Mouse (Mus musculus): ENCODE results near the gene Cers3. TPM values are rescaled to one million over a fixed set of nuclear protein-coding genes. Genes with fewer than 3 reads are reported as not detected.
A peak's percentile ranks its signal among the peaks of the same experiment; 100 is the strongest.

Cers3 gene
- polyA plus RNA-seq, 1 experiment from 2014 or later: 7.8 TPM

DNA sequence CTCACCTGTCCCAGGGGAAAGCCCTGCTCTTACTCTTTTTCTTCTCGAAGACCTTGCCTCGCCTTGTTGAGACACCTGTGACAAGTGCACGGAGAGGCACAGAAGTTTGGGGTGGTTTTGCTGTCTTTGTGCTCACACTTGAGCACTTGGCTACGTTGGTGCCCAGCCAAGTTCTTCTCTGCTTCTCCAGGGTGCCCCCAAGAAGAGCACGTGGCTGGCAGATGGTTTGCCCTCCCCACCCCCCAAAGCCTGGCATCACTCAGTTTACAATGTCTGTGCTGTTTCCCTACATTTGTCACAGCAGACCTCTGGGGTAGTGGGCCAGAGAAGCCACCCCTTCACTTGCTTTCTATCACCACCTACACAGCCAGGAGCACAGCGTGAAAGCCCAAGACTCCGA lies 97.9 kb downstream of the Cers3 start:
- peak overlapping the region; percentile 79; the same call in 1 of the 2 replicates for H3K9ac ChIP-seq
- ATAC-seq (ENCODE audit: insufficient number of reproducible peaks, insufficient read depth, low FRiP score, low TSS enrichment, low read depth): no peak
- H3K4me1 ChIP-seq: peaks cover 34% of the 10 kb centered on the region
- no peaks in the 10 kb centered on the region for H3K9me3 ChIP-seq
- peak overlapping the region; percentile 99 for H3K4me2 ChIP-seq
- peaks cover 10% of the 10 kb centered on the region for H3K27me3 ChIP-seq
- 0 out of 2 replicates have a peak overlapping the region, but pooled peaks have one; percentile 4 for H3K27ac ChIP-seq
- H3K4me3 ChIP-seq: peak overlapping the region; percentile 67
- 56% methylated on average over 7 of the region's 7 CpGs for WGBS
- 0 out of 2 replicates have a peak, but pooled peaks cover 4% of the 10 kb centered on the region for H3K36me3 ChIP-seq

DNA sequence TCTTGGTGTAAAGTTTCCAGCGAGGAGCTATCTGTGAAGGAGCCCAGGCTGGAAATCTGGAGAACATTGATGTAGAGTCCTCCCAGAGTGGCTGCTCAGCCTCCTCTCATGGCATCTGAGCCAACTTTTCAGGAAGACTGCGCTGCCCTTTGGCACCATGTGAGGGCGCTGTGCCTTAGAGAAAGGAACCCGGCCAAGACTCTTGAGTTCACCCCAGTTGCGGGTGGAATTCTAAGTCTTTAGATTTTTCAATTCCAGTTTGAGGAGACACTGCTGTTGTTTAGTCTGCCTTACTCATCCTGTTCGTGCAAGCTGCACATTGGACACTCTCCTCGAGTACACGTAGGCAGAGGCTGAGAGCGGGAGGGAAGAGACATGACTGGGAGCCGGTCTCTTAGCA lies 98.7 kb downstream of the Cers3 start:
- peaks cover 34% of the 10 kb centered on the region for H3K4me1 ChIP-seq
- 40% methylated on average over 10 of the region's 10 CpGs for WGBS
- peak overlapping the region; percentile 99 for H3K4me2 ChIP-seq
- 0 out of 2 replicates have a peak, but pooled peaks cover 4% of the 10 kb centered on the region for H3K36me3 ChIP-seq
- ATAC-seq (ENCODE audit: insufficient number of reproducible peaks, insufficient read depth, low FRiP score, low TSS enrichment, low read depth): no peak
- peak overlapping the region; percentile 5; the same call in 1 of the 2 replicates for H3K27ac ChIP-seq
- peaks cover 10% of the 10 kb centered on the region for H3K27me3 ChIP-seq
- no peaks in the 10 kb centered on the region for H3K9me3 ChIP-seq
- 0 out of 2 replicates have a peak overlapping the region, but pooled peaks have one; percentile 67 for H3K4me3 ChIP-seq
- H3K9ac ChIP-seq: no peak overlapping the region

DNA sequence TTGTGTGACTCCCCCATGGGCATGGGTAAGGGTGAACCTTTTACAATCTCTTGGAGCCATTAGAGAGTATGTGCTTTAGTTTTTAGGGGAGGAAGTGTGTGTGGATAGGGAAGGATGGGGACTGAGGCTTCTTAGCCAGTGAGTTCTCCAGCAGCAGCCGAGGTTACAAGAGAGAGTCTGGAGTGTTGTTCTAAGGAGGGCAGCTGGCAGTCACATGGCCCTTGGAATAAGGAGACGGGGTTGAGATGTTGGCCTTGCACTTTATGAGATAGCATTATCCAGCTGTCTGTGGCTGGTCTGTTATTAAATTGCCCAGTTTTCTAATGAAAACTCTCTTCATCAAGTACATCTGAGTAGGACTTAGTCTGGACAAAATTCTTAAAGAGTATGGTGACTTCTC lies 100.5 kb downstream of the Cers3 start:
- Histone ChIP-seq H3K9me3 (no peaks in the 10 kb centered on the region), H3K27ac (no peak overlapping the region), H3K4me2 (no peak overlapping the region), H3K4me1 (peaks cover 34% of the 10 kb centered on the region), H3K9ac (no peak overlapping the region), H3K27me3 (peaks cover 5% of the 10 kb centered on the region), H3K36me3 (0 out of 2 replicates have a peak, but pooled peaks cover 4% of the 10 kb centered on the region), H3K4me3 (no peak overlapping the region)
- ATAC-seq (ENCODE audit: insufficient number of reproducible peaks, insufficient read depth, low FRiP score, low TSS enrichment, low read depth): no peak
- 76% methylated on average over 2 of the region's 2 CpGs for WGBS

DNA sequence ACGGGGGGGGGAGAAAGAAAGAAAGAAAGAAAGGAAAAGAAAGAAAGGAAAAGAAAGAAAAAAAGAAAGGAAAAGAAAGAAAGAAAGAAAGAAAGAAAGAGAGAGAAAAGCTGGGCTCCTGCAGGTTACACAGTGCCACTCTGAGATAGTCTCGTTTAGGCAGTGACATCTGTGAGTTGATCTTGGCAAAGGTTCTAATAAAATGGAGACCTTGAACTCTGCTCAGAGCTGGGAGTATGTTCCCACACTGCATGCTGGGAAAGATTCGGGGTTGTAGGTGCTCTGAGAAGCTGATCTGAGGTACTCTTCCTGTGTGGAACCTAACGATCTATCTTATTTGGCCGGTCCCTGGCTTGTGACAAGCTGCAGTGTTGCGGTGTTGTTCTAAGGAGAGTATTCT lies 103.3 kb downstream of the Cers3 start:
- Histone ChIP-seq H3K4me1 (peaks cover 20% of the 10 kb centered on the region), H3K36me3 (peaks cover 7% of the 10 kb centered on the region; the same call in 1 of the 2 replicates), H3K27ac (no peak overlapping the region), H3K4me2 (no peak overlapping the region), H3K9ac (no peak overlapping the region), H3K4me3 (no peak overlapping the region), H3K27me3 (no peaks in the 10 kb centered on the region), H3K9me3 (no peaks in the 10 kb centered on the region)
- ATAC-seq (ENCODE audit: insufficient number of reproducible peaks, insufficient read depth, low FRiP score, low TSS enrichment, low read depth): no peak
- WGBS: 79% methylated on average over 6 of the region's 6 CpGs

DNA sequence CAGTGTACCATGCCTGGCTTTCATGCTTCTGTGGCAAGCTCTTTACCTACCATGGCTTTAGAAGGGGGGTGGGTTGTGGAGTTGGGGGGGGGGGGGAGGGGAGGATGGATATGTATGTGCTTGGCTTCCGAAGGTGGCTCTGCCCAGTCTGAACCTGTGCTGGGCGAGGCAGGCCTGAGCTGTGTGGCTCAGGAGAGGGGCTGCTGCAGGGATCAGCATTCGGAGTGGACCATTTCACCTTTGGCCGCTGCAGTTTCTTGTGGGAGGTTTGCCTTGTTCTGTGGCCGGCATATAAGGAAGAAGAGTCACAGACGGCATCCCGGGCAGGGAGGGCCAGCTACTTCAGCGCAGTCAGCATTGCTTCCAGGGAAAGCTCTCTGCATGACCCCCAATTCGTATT lies 104.0 kb downstream of the Cers3 start:
- Histone ChIP-seq H3K27me3 (no peaks in the 10 kb centered on the region), H3K9me3 (no peaks in the 10 kb centered on the region), H3K4me1 (peaks cover 12% of the 10 kb centered on the region), H3K9ac (no peak overlapping the region), H3K4me3 (no peak overlapping the region), H3K36me3 (peaks cover 14% of the 10 kb centered on the region; the same call in 1 of the 2 replicates), H3K4me2 (no peak overlapping the region), H3K27ac (no peak overlapping the region)
- ATAC-seq (ENCODE audit: insufficient number of reproducible peaks, insufficient read depth, low FRiP score, low TSS enrichment, low read depth): no peak
- WGBS: 81% methylated on average over 9 of the region's 9 CpGs

DNA sequence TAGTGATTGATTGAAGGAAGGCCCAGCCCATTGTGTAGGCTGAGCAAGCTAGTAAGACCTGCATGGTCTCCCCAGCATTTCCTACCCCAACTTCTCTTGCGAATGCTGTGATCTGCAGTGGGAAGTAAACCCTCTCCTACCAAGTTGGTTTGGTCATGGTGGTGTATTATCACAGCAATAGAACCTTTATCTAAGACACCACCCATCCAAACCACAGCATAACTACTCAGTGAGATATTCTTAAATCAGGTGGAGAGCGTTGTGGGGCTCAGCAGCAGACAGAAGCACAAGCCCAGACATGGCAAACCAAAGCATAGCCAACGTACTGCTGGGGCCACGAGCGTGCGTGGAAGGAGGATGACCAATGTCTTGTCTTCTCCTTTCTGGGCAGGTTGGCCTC lies 106.0 kb downstream of the Cers3 start:
- H3K9me3 ChIP-seq: no peaks in the 10 kb centered on the region
- H3K27ac ChIP-seq: no peak overlapping the region
- H3K36me3 ChIP-seq: peaks cover 19% of the 10 kb centered on the region
- no peaks in the 10 kb centered on the region for H3K27me3 ChIP-seq
- no peak for ATAC-seq (ENCODE audit: insufficient number of reproducible peaks, insufficient read depth, low FRiP score, low TSS enrichment, low read depth)
- H3K4me2 ChIP-seq: no peak overlapping the region
- no peak overlapping the region for H3K4me3 ChIP-seq
- H3K4me1 ChIP-seq: no peaks in the 10 kb centered on the region; the same call in none of the 2 replicates
- 89% methylated on average over 6 of the region's 6 CpGs for WGBS
- H3K9ac ChIP-seq: no peak overlapping the region

DNA sequence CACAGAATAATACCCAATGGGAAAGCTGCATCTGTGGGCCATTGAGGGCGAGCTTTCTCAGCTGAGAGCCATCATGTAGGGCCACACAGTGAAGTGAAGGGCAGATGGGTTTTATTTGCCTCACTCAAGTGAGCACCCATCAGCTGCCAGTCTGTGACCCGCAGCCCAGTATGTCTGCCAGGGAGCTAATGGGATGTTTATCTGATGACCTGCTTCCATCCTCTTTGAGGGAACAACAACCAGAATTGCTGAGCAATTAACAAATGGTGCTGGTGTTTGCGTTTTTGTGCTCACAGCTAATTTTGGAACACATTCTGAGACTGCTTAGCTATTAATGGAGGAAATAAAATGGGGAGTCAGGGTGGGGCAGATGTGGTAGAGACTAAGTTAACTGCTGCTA lies 108.9 kb downstream of the Cers3 start:
- Histone ChIP-seq H3K4me2 (no peak overlapping the region), H3K36me3 (peaks cover 29% of the 10 kb centered on the region), H3K27ac (no peak overlapping the region), H3K4me1 (no peaks in the 10 kb centered on the region), H3K9ac (no peak overlapping the region), H3K9me3 (no peaks in the 10 kb centered on the region), H3K4me3 (no peak overlapping the region), H3K27me3 (no peaks in the 10 kb centered on the region)
- no peak for ATAC-seq (ENCODE audit: insufficient number of reproducible peaks, insufficient read depth, low FRiP score, low TSS enrichment, low read depth)
- WGBS: 65% methylated on average over 3 of the region's 3 CpGs

DNA sequence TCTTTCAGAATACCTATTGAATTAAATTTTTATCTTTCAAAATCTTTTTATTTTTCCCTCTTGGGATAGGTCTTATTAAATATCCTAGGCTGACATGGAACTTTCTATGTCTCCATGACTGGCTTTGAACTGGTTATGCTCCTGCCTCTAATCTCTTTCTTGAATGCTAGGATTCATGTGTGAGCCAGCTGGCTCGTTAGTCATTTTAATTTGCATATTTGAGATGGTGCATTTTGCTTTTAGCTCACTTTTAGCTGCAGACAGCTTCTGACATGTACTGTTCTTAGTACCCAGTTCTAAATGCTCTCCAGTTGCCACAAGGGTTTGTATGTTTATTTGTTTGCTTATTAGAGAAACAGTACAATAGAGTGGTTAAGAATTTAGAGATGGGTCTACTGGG lies 114.3 kb downstream of the Cers3 start:
- no peak overlapping the region for H3K9ac ChIP-seq
- peaks cover 22% of the 10 kb centered on the region for H3K4me1 ChIP-seq
- WGBS: 65% methylated on average over 1 of the region's 1 CpGs
- no peak for ATAC-seq (ENCODE audit: insufficient number of reproducible peaks, insufficient read depth, low FRiP score, low TSS enrichment, low read depth)
- H3K27ac ChIP-seq: peak overlapping the region; percentile 84; the same call in 1 of the 2 replicates
- H3K9me3 ChIP-seq: no peaks in the 10 kb centered on the region
- H3K27me3 ChIP-seq: no peaks in the 10 kb centered on the region
- peaks cover 20% of the 10 kb centered on the region for H3K36me3 ChIP-seq
- H3K4me3 ChIP-seq: no peak overlapping the region
- H3K4me2 ChIP-seq: no peak overlapping the region

DNA sequence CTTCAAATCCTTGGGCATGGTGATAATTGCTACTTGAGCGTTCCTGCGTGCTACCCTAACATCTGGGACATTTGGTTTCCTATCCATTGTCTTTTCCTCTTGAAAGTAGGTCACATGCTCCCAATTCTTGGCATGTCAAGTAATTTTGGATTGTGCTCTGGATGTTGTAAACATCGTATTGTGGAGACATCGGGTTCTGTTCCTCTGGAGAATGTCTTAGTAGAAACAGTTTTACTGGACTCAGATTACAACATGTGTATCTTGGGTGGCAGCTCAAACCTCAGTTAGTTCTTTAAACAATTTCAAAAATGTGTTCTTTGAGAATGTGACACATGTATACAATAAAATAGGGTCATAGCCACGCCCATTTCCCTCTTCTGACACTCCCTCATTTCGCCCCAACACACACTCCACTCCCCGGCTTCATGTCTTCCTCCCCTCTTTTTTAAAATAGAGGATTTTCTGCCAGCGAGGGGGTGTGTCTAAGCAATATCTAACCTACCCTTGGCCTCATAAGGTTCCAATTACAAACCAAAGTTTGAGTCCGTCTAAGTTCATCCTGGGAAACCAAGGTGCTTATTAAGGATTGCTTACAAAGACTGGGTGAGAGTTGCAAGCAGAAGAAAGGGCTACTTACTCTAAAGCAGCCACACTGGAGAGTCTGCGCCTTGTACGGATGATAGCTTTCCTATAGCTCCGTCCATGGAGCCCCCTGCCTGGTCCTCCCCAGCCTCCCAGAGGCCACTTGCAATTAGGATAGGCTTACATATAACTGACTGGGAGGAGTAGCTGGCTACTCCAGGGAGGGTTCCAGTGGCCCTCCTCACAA lies 115.2 kb downstream of the Cers3 start:
- Histone ChIP-seq H3K9ac (no peak overlapping the region), H3K4me3 (no peak overlapping the region), H3K4me2 (peak overlapping the region; percentile 32), H3K4me1 (peaks cover 22% of the 10 kb centered on the region), H3K27me3 (no peaks in the 10 kb centered on the region), H3K27ac (peak overlapping the region; percentile 84), H3K9me3 (no peaks in the 10 kb centered on the region), H3K36me3 (peaks cover 24% of the 10 kb centered on the region)
- ATAC-seq (ENCODE audit: insufficient number of reproducible peaks, insufficient read depth, low FRiP score, low TSS enrichment, low read depth): peak; percentile 68; the same call in 1 of the 2 replicates
- WGBS: 23% methylated on average over 12 of the region's 12 CpGs

DNA sequence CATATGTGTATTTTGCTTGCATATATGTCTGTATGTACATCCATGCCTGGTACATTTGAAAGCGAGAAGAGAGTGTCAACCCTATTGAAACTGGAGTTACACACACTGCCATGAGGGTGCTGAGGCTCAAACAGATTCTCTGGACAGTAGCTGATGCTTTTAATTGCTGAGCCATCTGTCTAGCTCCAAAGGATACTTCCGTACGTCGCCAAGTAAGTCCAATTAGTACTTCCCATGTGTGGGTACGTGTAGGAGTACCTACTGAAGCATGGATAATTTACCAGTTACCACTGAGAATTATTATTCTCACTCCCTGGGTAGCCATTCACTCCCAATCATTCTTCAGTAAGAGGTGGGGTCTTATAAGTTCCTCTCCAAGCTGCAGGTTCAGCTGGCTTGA lies 115.9 kb downstream of the Cers3 start:
- H3K4me1 ChIP-seq: peaks cover 22% of the 10 kb centered on the region
- H3K9ac ChIP-seq: no peak overlapping the region
- no peaks in the 10 kb centered on the region for H3K27me3 ChIP-seq
- peaks cover 22% of the 10 kb centered on the region for H3K36me3 ChIP-seq
- ATAC-seq (ENCODE audit: insufficient number of reproducible peaks, insufficient read depth, low FRiP score, low TSS enrichment, low read depth): no peak
- H3K4me2 ChIP-seq: peak overlapping the region; percentile 32; the same call in 1 of the 2 replicates
- H3K4me3 ChIP-seq: no peak overlapping the region
- H3K27ac ChIP-seq: peak overlapping the region; percentile 84
- H3K9me3 ChIP-seq: no peaks in the 10 kb centered on the region
- 78% methylated on average over 5 of the region's 5 CpGs for WGBS

DNA sequence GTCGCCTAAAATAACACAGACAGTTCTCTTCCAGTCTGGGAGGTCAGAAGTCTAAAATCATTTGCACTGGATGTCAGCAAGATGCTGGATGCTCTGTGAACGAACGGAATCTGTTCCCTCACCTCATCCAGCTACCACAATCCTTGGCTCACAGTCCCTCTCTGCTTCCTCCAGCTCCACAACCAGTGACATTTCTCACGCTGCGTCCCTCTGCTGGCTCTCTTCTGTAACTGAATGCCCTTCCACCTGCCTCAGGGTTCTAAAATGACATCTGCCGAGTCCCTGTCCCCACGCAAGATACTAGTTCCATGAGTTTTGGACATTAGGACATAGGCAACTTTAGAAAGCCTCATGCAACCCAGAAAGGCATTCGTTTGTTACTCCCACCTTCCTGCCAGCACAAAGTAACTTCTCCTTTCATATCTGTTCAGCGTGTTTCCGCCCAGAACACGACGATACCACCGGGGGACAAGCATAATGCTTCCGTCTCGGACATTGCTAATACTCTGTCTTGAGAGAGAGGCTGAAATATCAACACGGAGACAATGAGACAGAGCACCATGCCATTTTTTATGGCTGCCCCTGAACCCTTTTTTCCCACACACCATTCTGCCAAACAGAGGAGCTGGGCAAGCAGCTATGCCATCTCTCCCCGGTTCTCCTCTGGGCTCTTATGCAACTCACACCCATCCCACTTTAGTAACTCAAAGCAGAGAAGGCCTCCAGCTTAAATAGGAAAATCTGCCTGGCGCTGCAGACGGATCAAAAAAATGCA lies 123.8 kb downstream of the Cers3 start:
- WGBS: 66% methylated on average over 19 of the region's 19 CpGs
- H3K9me3 ChIP-seq: no peaks in the 10 kb centered on the region
- no peak for ATAC-seq (ENCODE audit: insufficient number of reproducible peaks, insufficient read depth, low FRiP score, low TSS enrichment, low read depth)
- H3K27ac ChIP-seq: peak overlapping the region; percentile 88
- H3K4me2 ChIP-seq: 0 out of 2 replicates have a peak overlapping the region, but pooled peaks have one; percentile 18
- 0 out of 2 replicates have a peak overlapping the region, but pooled peaks have one; percentile 51 for H3K9ac ChIP-seq
- no peaks in the 10 kb centered on the region for H3K27me3 ChIP-seq
- H3K4me1 ChIP-seq: peaks cover 45% of the 10 kb centered on the region
- H3K4me3 ChIP-seq: no peak overlapping the region
- H3K36me3 ChIP-seq: peaks cover 13% of the 10 kb centered on the region
